Mouse (Mus musculus) liver, adult 2 months (tissue): Measurements from ENCODE around the gene Gm14597. TPM values are rescaled to one million over a fixed set of nuclear protein-coding genes. Genes with fewer than 3 reads are reported as not detected.
"Not testable (repeated sequence)": the region's sequence is repeated elsewhere in the genome, so short reads cannot be mapped to it uniquely, and the experiment has no call there.

Source experiments
- DNase-seq: peaks from one replicate; pipeline ENCODE4 v3.0.0-alpha.2; 2011; ENCODE audit warnings: low read depth, low spot score; ENCODE audit errors: extremely low read depth
- H3K27ac ChIP-seq: fragments of 200-500 bp; replicated peaks from 2 replicates; pipeline ENCODE4 v1.5.1; 2012; ENCODE audit warnings: low read depth, mild to moderate bottlenecking, control low read depth, inconsistent platforms, low read length; ENCODE audit not compliant: insufficient read depth
- H3K27me3 ChIP-seq: fragments of 200-500 bp; 2 replicates; pipeline ENCODE4 v1.6.1; 2012; ENCODE audit warnings: mild to moderate bottlenecking, moderate library complexity, low read length, inconsistent platforms; ENCODE audit not compliant: control insufficient read depth, insufficient read depth
- H3K36me3 ChIP-seq: fragments of 200-500 bp; 2 replicates; pipeline ENCODE4 v1.6.1; 2012; ENCODE audit warnings: low read length, inconsistent platforms; ENCODE audit not compliant: control insufficient read depth, insufficient read depth
- H3K4me1 ChIP-seq: fragments of 200-500 bp; 2 replicates; pipeline ENCODE4 v1.6.1; 2011; ENCODE audit warnings: low read length; ENCODE audit not compliant: control insufficient read depth, insufficient read depth
- H3K4me3 ChIP-seq: fragments of 200-500 bp; 2 replicates; pipeline ENCODE4 v1.5.1; 2011; ENCODE audit warnings: low read depth, mild to moderate bottlenecking, control low read depth, low read length, moderate library complexity; ENCODE audit not compliant: insufficient read depth
- H3K79me2 ChIP-seq: fragments of 200-500 bp; 2 replicates; pipeline ENCODE4 v1.6.1; 2012; ENCODE audit warnings: inconsistent platforms, mild to moderate bottlenecking, low read length, moderate library complexity; ENCODE audit not compliant: control insufficient read depth, insufficient read depth
- H3K9ac ChIP-seq: fragments of 200-500 bp; 2 replicates; pipeline ENCODE4 v1.6.1; 2012; ENCODE audit warnings: low read depth, mild to moderate bottlenecking, control low read depth, inconsistent platforms, low read length
- CTCF ChIP-seq: fragments of 200-500 bp; IDR thresholded peaks from 2 replicates; pipeline ENCODE4 v1.5.1; 2011; ENCODE audit warnings: low read depth, low read length, control low read depth
- POLR2A ChIP-seq: fragments of 200-500 bp; IDR thresholded peaks from 2 replicates; pipeline ENCODE4 v1.6.1; 2011; ENCODE audit warnings: low read length, control low read depth; ENCODE audit not compliant: insufficient read depth; ENCODE audit errors: extremely low read depth
- WGBS: fragments of 180-500 bp; shearing (Covaris S2); methylation state at CpG from one replicate; pipeline ENCODE4 v1.1.7; 2018; 5-methylcytosine and 5-hydroxymethylcytosine counted together
- polyA plus RNA-seq: library from polyadenylated mRNA; depleted of rRNA; stranded (reverse); fragments of >200 nt; gene quantifications from 2 replicates; pipeline ENCODE4 v1.2.3, GENCODE M21; 2012; rRNA removed
- total RNA-seq: library from RNA; depleted of rRNA; stranded (reverse); fragments of >200 nt; gene quantifications from 2 replicates; pipeline ENCODE4 v1.2.3, GENCODE M21; 2014; rRNA removed

Gene Gm14597
- total RNA-seq (not detected in 2 replicates), polyA plus RNA-seq (not detected in 2 replicates)

DNA sequence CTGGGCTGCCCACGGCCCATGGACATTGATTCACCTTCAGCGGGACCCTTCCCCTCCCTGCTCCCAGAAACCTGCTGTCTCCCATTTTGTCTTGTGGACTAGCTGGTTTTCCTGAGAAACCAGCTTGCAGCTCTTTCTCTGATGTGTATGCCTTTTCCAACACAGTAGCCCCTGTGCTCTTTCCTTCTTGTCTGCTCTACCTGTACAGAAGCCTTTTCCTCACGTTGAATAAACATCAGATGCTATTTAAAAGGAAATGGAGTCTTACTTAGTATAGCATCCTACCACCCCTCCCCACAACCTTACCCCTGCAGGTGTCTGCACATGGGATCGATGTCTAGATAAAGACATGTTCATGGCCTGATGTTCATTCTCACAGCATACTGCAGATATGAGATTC lies at the start of gene Gm14597:
Gm14597 (minus strand) TSS at position 101 of the 400 bp plus-strand sequence.
- 78% methylated on average over 3 of the region's 4 CpGs for WGBS
- not testable (repeated sequence) for H3K4me1 ChIP-seq, H3K27me3 ChIP-seq, H3K79me2 ChIP-seq, DNase-seq, H3K36me3 ChIP-seq
- peak within 1 kb of the TSS; percentile 44 for H3K4me3 ChIP-seq
- 0 out of 2 replicates have a peak within 1 kb of the TSS, but pooled peaks have one; percentile 5 for H3K27ac ChIP-seq
- peak within 1 kb of the TSS; percentile 5 for H3K9ac ChIP-seq

DNA sequence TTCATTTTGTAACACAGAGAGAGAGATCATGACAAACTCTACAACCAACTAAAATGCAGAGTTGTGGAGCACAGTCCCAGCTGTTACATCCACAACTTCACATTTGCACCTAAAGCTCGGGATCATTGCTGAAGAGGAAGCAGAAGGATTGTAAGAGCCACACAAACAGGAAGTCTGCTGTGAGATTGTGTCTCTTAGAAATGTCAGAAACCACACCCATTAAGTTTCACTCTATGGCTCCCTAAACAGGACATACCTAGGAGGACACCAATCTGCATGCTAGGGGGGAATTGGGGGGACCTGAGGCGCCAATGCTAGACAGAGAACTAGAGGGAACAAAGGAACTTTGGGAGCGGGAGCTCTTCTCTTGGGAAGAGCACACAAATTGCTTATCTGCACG lies 44.1 kb upstream of the Gm14597 start:
- H3K4me1 ChIP-seq, H3K36me3 ChIP-seq, H3K27me3 ChIP-seq, H3K4me3 ChIP-seq, H3K27ac ChIP-seq, H3K79me2 ChIP-seq, H3K9ac ChIP-seq, DNase-seq: not testable (repeated sequence)
- 55% methylated on average over 4 of the region's 4 CpGs for WGBS

DNA sequence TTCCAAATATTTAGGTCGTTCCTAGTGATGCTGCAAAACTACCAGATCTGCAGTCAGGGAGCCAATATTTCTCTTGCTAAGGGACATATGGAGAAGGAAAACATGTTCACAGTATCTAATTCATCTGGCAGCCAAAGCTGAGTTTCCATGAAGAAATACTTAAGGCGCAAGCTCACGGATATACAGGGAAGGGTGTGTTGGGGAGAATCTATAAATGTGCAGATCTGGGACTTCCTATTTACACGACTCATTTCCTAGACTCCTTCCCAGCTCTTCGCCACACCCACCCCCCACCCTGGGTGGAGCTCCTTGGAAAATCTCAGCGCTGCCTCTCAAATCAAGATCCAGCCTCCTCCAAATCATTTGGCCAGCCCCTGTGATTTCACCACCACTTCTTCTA lies 37.1 kb upstream of the Gm14597 start:
- TF ChIP-seq CTCF (no peak), POLR2A (no peak)
- WGBS, result 70% methylated on average over 6 of the region's 6 CpGs

DNA sequence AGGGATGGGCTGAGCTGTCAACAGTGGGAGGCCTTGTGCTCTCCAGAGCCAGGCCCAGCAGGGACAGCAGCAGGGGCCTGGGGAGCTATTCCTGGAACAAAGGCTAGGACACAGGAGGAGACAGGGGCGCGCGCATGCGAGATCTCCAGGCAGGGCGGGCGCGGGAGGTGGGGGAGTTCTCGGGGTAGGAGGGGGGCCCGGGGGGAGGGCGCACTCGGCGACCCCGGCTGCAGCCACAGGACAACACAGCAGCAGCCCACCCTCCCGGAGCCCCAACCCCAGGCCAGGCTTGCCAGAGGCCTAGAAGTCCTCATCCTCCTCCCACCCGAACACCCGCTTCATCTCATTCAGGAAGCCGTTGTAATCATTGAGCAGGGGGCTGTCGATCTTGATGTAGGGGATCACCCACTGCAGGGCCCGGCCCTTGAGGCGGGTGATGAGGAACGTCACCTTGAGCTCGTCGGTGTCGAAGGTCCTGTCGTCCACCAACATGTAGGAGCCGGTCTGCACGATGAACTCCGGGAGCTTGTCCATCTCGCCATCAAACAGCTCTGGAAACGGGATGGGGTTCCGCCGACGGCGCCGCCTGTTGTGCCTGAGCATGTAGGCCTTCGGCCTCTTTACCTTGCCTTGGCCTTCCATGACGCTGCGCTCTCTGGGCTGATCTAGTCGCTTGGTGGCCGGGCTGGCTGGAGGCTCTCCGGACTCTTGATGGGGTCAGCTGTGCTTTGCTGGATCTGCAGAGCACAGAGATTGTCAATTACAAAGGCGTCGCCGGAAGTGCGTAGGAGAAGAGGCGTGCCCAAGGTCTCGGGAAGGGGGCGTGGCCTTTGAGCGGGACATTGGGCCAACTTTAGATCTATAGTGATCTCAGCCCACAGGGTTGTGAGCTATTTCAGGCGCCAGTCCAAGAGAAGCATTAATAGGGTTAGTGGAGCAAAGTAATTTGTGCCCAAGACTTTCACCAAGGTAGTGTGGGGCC lies 34.5 kb upstream of the Gm14597 start, which contains the start of gene Rtl8a:
Rtl8a (minus strand) TSS at position 703 of the 982 bp plus-strand sequence.
- H3K4me1 ChIP-seq, H3K9ac ChIP-seq, H3K36me3 ChIP-seq, H3K27ac ChIP-seq, H3K79me2 ChIP-seq, H3K27me3 ChIP-seq: not testable (repeated sequence)
- peak; percentile 62 for DNase-seq
- WGBS, result under 1% methylated on average over 12 of the region's 50 CpGs
- H3K4me3 ChIP-seq, result peak within 1 kb of the TSS; percentile 54; the same call in 1 of the 2 replicates

More for the DNA sequence above, 37.1 kb upstream of the Gm14597 start:
- H3K4me3 ChIP-seq, result no peak overlapping the region
- no peak overlapping the region for H3K27ac ChIP-seq
- no peaks in the 10 kb centered on the region for H3K4me1 ChIP-seq
- no peaks in the 10 kb centered on the region for H3K79me2 ChIP-seq
- H3K36me3 ChIP-seq, result no peaks in the 10 kb centered on the region
- DNase-seq, result no peak
- no peak overlapping the region for H3K9ac ChIP-seq
- H3K27me3 ChIP-seq, result no peaks in the 10 kb centered on the region

DNA sequence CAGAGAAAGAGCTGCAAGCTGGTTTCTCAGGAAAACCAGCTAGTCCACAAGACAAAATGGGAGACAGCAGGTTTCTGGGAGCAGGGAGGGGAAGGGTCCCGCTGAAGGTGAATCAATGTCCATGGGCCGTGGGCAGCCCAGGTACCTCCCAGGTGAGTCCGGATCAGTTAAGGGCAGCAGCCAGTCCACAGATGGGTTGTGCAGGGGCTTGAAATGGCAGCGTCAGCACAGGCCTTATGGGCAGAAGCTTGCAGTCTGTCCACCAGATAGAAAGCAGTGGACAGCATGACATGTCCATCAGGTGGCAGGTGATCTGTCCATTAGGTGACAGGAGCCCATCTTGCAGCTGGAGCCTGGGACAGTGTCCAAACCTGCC lies 33.8 kb upstream of the Gm14597 start:
- not testable (repeated sequence) for H3K9ac ChIP-seq, H3K36me3 ChIP-seq, H3K4me3 ChIP-seq, DNase-seq, H3K79me2 ChIP-seq, H3K27ac ChIP-seq, H3K4me1 ChIP-seq, H3K27me3 ChIP-seq
- WGBS, result 67% methylated on average over 4 of the region's 4 CpGs

DNA sequence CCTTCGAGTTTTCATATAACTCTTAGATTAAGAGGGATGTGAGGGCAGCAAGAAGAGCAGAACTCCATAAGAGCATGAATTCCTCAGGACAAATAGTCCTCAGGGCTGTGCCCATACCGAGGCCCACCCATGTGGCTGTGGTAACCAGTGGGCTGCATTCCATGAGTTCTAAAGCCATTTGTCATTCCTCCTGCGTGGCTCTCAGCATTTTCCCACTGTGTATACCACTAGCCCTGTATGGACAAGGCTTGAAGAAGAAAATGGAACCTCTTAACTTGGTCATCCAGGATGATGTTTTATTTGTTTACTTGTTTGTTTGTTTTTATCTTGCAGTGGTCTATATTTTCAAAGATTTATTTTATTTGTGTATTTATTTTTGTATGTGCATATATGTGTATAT lies 29.3 kb upstream of the Gm14597 start:
- DNase-seq, H3K4me3 ChIP-seq, H3K27ac ChIP-seq, H3K4me1 ChIP-seq, H3K9ac ChIP-seq, H3K79me2 ChIP-seq, H3K27me3 ChIP-seq, H3K36me3 ChIP-seq: not testable (repeated sequence)
- 59% methylated on average over 3 of the region's 3 CpGs for WGBS

DNA sequence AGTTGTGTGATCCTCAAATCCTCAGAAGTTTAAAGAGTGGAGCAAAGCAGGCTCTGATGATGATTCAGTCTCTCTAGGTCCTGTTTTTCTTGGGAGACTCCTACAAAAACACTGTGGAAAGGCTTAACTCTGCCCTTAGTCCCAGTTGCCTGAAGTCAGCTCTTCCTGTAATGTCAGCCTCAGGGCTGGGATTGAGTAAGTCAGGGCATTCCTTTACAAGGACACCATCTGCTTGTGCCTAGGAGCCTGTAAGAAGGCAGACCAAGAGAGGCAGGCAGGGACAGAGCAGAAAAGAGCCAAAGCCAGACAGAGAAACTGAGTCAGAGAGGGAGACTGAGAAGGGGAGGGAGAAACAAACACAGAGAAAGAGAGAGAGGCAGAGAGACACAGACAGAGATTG lies 2.6 kb upstream of the Gm14597 start:
- H3K27ac ChIP-seq, H3K9ac ChIP-seq, H3K36me3 ChIP-seq, H3K27me3 ChIP-seq, H3K79me2 ChIP-seq, DNase-seq, H3K4me1 ChIP-seq, H3K4me3 ChIP-seq: not testable (repeated sequence)
